Mouse (Mus musculus): ENCODE data around the gene Plxna4.

Gene Plxna4

DNA sequence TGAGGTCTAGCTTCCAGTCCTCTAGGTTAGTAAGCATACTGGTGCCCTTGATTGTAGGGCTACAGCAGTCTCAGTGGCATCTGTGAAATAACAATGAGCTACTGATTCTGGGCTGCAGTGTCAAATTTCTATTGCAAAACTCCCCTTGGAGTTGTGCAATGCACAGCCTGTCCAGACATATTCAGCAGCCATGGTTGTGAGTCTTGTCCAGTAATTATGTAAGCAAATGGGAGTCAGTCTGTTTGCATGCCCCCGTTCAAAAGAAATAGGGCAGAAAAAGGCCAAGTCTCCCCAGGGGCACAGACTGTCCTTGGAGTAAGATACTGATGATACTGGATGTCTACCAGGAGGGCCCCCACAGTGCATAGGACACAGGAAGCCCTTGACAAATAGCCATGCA lies 420.3 kb downstream of the Plxna4 start:
- DNase-seq (ENCODE audit: low read depth, low spot score): no peak

DNA sequence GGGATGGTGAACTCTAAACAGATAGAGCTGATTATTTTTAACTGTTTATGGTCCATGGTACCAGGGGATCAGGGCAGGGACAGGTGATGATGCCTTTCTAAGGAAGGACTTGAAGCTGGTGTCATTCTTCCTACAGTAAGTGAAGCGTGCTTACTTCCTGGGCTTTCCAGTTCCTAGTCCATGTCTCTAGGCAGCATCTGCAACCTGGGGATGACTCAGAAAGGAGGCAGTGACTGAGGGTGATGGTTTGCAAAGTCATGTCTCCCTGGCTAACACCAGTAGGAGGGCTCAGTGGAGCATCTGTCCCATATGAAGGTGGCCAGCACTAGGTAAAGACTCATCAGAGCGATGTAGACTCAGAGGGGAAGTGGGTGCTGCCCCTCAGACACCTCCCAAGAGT lies 427.6 kb downstream of the Plxna4 start:
- no peak for DNase-seq (ENCODE audit: low read depth, low spot score)
- no peaks in the 10 kb centered on the region for H3K36me3 ChIP-seq (ENCODE audit: control insufficient read depth, insufficient read depth, low read length, poor library complexity, severe bottlenecking)
- no peaks in the 10 kb centered on the region for H3K27me3 ChIP-seq (ENCODE audit: control insufficient read depth, insufficient read depth, low read length, poor library complexity, severe bottlenecking)

More for the DNA sequence above, 420.3 kb downstream of the Plxna4 start:
- Histone ChIP-seq H3K27me3 (ENCODE audit: control insufficient read depth, insufficient read depth, low read length, poor library complexity, severe bottlenecking) (no peaks in the 10 kb centered on the region), H3K36me3 (ENCODE audit: control insufficient read depth, insufficient read depth, low read length, poor library complexity, severe bottlenecking) (no peaks in the 10 kb centered on the region)

DNA sequence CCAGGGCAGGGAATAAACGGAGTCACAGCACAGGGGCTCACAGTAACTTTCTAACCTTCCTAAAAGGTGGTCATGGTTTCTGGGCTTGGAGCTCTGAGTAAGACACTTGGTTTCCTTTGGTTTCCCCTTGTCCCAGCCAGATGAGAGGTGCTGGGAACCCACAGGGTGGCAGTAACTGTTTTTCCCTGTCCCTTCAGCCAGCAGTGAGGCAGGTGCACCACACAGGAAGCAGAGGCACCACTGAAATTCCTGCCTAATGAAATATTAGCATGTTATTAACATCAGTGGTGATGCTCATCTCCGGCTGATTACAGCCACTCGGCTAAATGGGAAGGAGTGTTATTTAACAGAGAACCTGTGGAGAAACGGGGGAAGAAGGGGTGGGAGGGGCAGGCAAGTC lies 428.1 kb downstream of the Plxna4 start:
- Histone ChIP-seq H3K27me3 (ENCODE audit: control insufficient read depth, insufficient read depth, low read length, poor library complexity, severe bottlenecking) (no peaks in the 10 kb centered on the region), H3K36me3 (ENCODE audit: control insufficient read depth, insufficient read depth, low read length, poor library complexity, severe bottlenecking) (no peaks in the 10 kb centered on the region)
- no peak for DNase-seq (ENCODE audit: low read depth, low spot score)

DNA sequence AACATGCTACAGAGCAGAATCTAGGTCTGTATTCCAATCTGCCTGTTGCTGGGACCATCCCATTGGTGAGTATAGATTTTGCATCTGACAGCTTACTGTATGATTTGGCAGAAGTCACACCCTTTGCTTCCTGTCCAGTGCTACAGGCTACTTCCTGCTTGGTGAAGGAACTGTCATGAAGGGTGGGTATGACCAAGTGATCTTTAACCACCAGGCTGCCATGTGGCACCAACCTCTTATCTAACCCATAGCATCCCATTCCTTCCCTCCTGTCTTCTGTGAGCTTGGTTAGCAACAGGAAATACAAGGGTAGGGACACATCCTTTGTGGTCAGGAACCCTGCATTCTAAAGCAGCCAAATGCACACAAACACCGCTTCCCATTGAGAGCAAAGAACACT lies 429.6 kb downstream of the Plxna4 start:
- no peak for DNase-seq (ENCODE audit: low read depth, low spot score)
- H3K27me3 ChIP-seq (ENCODE audit: control insufficient read depth, insufficient read depth, low read length, poor library complexity, severe bottlenecking): no peaks in the 10 kb centered on the region
- H3K36me3 ChIP-seq (ENCODE audit: control insufficient read depth, insufficient read depth, low read length, poor library complexity, severe bottlenecking): no peaks in the 10 kb centered on the region

DNA sequence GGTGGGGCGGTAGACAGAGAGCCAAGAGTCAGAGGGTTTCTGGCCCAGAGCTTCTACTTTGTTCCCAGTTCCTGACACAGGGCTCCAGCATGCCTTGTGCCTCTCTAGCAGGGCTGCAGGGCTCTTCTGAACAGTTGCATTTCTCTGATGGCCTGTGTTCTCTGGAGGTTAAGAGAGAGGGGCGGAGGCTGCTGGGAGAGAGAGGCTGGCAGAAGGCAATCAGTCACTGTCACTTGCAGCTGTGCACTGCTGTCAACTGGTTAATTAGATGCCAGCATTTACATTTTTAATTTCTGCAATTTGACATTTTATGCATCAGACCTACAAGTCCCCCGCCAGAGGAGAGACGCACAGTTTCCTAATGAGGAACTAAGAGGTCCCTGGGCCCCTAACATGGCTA lies 434.8 kb downstream of the Plxna4 start:
- no peaks in the 10 kb centered on the region for H3K36me3 ChIP-seq (ENCODE audit: control insufficient read depth, insufficient read depth, low read length, poor library complexity, severe bottlenecking)
- no peaks in the 10 kb centered on the region for H3K27me3 ChIP-seq (ENCODE audit: control insufficient read depth, insufficient read depth, low read length, poor library complexity, severe bottlenecking)
- no peak for DNase-seq (ENCODE audit: low read depth, low spot score)

DNA sequence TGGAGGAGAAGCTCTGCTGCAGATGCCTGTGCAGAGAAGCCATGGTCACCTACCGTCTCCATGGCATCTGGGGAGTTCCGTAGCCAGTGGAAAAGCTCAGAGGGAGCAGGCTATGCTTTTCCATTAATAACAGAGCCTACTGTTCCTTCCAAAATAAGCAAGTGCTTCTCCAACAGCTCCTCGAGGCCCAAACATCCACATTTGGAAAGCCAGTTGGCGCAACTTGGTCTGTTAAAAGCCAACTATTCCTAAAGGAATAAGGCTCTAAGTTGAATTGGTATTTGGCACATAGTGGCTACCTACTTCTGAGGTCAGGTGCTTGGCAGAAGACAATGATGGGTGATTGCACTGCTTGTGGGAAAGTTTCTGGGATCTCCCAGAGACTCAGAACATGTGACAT lies 437.2 kb downstream of the Plxna4 start:
- Histone ChIP-seq H3K27me3 (ENCODE audit: control insufficient read depth, insufficient read depth, low read length, poor library complexity, severe bottlenecking) (no peaks in the 10 kb centered on the region), H3K36me3 (ENCODE audit: control insufficient read depth, insufficient read depth, low read length, poor library complexity, severe bottlenecking) (no peaks in the 10 kb centered on the region)
- no peak for DNase-seq (ENCODE audit: low read depth, low spot score)

DNA sequence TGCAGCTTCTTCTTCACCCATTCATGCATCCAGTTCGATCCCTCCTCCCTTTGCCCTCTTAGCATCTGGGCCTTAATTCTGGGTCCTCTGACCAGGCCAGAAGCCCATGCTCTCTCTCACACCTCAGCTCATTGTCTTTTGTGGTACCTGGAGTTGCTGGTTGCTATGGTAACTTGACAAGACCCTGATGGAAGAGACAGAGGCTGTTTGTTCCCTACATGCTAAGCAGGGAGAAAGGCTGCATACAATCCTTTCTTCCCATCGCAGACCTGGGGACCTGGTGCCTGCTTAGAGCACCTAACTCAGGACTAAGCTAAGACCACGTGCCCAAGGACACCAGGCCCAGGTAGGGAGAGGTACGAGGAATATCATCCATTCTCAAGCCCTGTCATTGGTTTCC lies 443.2 kb downstream of the Plxna4 start:
- no peak for DNase-seq (ENCODE audit: low read depth, low spot score)

DNA sequence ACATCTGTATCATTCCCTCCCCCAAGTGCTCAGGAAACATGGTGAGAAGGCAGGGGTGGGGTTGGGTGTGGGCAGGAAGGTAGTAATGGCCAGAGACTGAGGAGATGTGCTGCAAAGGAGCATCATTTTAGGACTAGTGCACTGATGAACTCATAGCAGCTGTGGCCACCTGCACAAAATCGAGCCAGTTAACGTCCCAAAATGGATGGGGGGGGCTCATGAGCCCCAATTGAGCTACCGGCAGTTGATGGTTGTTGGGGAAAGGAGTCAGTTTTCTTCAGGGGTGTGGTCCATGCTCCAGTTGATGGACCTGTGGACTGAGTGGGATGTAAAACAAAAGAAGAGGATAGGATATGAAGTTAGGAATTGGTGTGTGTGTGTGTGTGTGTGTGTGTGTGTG lies 448.5 kb downstream of the Plxna4 start:
- no peak for DNase-seq (ENCODE audit: low read depth, low spot score)
- H3K27me3 ChIP-seq (ENCODE audit: control insufficient read depth, insufficient read depth, low read length, poor library complexity, severe bottlenecking): no peaks in the 10 kb centered on the region
- no peaks in the 10 kb centered on the region for H3K36me3 ChIP-seq (ENCODE audit: control insufficient read depth, insufficient read depth, low read length, poor library complexity, severe bottlenecking)

More for the DNA sequence above, 443.2 kb downstream of the Plxna4 start:
- H3K27me3 ChIP-seq (ENCODE audit: control insufficient read depth, insufficient read depth, low read length, poor library complexity, severe bottlenecking): no peaks in the 10 kb centered on the region
- H3K36me3 ChIP-seq (ENCODE audit: control insufficient read depth, insufficient read depth, low read length, poor library complexity, severe bottlenecking): no peaks in the 10 kb centered on the region

DNA sequence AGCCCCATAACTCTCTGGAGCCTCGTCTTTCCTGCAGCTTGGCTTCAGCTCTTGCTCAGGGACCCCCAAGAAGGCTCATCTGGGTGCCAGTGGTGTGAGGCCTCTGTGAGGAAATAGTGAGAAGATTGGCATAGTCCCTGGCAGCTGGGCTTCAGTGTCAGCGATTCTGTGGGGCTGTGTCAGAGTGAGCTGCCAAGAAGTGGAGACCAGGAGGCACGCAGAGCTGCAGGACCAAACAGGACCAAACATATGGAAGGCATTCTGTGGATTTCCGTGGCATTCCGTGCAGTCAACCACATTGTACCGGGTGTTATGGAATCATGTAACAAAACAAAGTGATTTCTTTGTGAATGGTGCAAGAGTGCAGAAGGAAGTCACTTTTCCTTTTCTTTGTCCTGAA lies 461.1 kb downstream of the Plxna4 start:
- DNase-seq (ENCODE audit: low read depth, low spot score): no peak
- no peaks in the 10 kb centered on the region for H3K27me3 ChIP-seq (ENCODE audit: control insufficient read depth, insufficient read depth, low read length, poor library complexity, severe bottlenecking)
- no peaks in the 10 kb centered on the region for H3K36me3 ChIP-seq (ENCODE audit: control insufficient read depth, insufficient read depth, low read length, poor library complexity, severe bottlenecking)

DNA sequence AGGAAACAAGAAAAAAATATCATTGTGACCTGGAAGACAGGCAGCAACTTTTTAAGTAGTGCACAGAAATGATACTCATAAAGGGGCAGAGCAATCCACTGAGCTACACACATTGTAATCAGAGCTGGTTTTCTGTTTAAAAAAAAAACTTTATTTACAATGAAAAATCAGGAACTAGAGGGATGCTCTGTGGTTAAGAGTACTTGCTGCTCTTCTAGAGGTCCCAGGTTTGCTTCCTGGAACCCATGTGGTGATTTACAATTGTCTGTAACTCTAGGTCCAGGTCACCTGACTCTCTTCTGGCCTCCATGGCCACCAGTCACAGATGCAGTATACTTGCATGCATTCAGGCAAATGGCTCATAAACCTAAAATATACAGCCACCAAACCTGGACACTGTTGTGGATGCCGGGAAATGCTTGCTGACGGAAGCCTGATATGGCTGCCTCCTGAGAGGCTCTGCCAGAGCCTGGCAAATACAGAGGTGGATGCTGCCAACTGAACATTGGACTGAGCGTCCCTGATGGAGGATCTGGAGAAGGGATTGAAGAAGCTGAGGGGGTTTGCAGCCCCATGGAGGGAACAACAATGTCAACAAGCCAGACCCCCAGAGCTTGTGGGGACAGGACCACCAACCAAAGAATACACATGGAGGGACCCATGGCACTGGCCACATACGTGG lies 465.3 kb downstream of the Plxna4 start:
- H3K27me3 ChIP-seq (ENCODE audit: control insufficient read depth, insufficient read depth, low read length, poor library complexity, severe bottlenecking): no peaks in the 10 kb centered on the region
- no peak for DNase-seq (ENCODE audit: low read depth, low spot score)
- H3K36me3 ChIP-seq (ENCODE audit: control insufficient read depth, insufficient read depth, low read length, poor library complexity, severe bottlenecking): no peaks in the 10 kb centered on the region

DNA sequence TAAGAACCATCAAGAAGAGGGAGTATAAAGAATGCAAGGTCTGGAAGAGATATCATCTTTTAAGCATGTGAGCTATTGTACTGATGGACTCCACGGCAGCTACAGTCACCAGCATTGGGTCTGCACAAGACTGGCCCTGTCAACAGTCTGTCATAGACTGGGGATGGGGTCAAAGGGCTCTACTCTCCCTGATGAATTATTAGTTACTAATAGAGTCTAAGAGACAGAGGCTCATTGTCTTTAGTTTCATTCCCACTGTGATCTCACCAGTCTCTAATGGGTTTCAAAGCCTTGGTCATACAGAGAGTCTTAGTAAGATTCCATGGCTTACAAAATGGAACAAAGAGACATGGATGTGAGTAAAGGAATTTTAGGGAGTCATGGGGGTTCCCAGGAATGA lies 467.1 kb downstream of the Plxna4 start:
- H3K36me3 ChIP-seq (ENCODE audit: control insufficient read depth, insufficient read depth, low read length, poor library complexity, severe bottlenecking): no peaks in the 10 kb centered on the region
- no peak for DNase-seq (ENCODE audit: low read depth, low spot score)

DNA sequence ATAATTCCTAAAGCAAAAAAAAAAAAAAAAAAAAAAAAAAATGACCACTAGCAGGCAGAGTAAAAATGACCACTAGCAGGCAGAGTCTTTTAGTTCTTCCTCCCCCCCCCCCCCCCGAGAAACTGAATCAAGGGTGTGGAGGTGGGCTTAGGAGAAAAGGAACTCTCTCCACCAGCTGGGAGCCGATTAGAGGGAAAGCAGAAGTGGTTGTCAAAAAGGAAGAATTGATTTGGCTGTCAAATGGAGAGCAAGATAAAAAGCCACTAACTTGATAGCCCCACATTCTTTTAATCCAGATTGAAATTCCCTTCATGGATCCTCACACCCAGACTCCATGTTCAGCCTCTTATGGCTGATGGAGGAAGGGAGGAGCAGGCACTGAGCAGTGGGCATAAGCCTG lies 478.8 kb downstream of the Plxna4 start:
- H3K36me3 ChIP-seq (ENCODE audit: control insufficient read depth, insufficient read depth, low read length, poor library complexity, severe bottlenecking): no peaks in the 10 kb centered on the region
- H3K27me3 ChIP-seq (ENCODE audit: control insufficient read depth, insufficient read depth, low read length, poor library complexity, severe bottlenecking): no peaks in the 10 kb centered on the region
- no peak for DNase-seq (ENCODE audit: low read depth, low spot score)

More for the DNA sequence above, 467.1 kb downstream of the Plxna4 start:
- H3K27me3 ChIP-seq (ENCODE audit: control insufficient read depth, insufficient read depth, low read length, poor library complexity, severe bottlenecking): no peaks in the 10 kb centered on the region

DNA sequence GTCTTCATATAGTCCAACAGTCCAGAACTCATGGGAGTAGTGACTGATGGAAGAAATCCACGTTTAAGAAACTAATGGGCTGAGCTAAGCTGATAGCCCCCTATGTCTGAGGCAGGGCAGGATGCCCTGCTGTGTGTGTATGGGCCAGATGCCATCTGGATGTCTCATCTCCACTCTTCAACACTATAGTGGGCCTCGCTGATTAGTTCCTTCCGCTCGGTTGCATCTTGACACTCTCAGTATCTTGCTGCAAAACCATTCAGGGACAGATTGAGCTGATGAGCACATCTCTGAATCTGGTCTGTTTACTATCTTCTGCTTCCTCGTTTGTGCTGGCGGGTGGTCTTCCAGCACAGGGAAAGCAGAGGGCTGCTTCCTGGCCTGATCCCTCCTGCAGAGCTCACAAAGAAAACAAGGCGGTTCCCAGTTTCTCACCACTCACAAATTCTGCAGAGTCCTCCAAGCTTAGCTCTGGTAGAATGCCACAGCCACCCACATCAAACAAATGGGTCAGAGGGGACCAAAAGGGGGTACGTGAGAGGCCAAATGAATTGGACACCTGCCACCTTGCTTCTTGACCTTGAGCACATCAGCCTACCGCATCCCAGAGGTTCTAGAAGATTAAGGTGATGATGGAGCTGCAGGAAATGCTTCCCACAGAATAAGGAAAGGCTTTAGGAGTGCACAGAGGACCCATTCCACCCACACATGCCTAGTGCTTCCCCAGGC lies 482.3 kb downstream of the Plxna4 start:
- Histone ChIP-seq H3K27me3 (ENCODE audit: control insufficient read depth, insufficient read depth, low read length, poor library complexity, severe bottlenecking) (no peaks in the 10 kb centered on the region), H3K36me3 (ENCODE audit: control insufficient read depth, insufficient read depth, low read length, poor library complexity, severe bottlenecking) (no peaks in the 10 kb centered on the region)
- DNase-seq (ENCODE audit: low read depth, low spot score): no peak

Data from splenic B cell, adult 2 months (primary cell).